In genomic region chr16:22618424-22619056, GRCm38 (mm10) we compare ENCODE assay signal across 17 mouse cellular contexts. TPM values are rescaled to one million over a fixed set of nuclear protein-coding genes. Genes with fewer than 3 reads are reported as not detected.
DNase-seq lines count a peak whose midpoint lies in the region; ATAC-seq and TF ChIP-seq lines count a peak whose summit lies in the region.
"Had no signal": no experiment of that assay in that cellular context is flagged by ENCODE, and none has a peak within 500 bp of the region (broad histone marks: within the 10 kb centered on the region; RNA-seq: fewer than 3 reads in every experiment).

No protein-coding gene starts in this region.

- no peak overlapping the region for H3K27ac ChIP-seq in lung, postnatal 0 days (ENCODE audit: low read length)
- H3K27ac ChIP-seq: embryonic facial prominence, embryonic 15.5 days; heart, embryonic 13.5 days; hindbrain, embryonic 10.5 days had no signal

- no peaks in the 10 kb centered on the region for H3K9me3 ChIP-seq in lung, postnatal 0 days (ENCODE audit: low read length)
- H3K9me3 ChIP-seq: embryonic facial prominence, embryonic 15.5 days; heart, embryonic 13.5 days; hindbrain, embryonic 10.5 days; megakaryocyte, embryonic 14.5 days had no signal

- H3K9ac ChIP-seq in lung, postnatal 0 days (replicated peaks; ENCODE audit: low read depth) = no peak overlapping the region
- H3K9ac ChIP-seq: embryonic facial prominence, embryonic 15.5 days; heart, embryonic 13.5 days had no signal

- no peak for TF ChIP-seq CTCF in lung, postnatal 0 days (IDR thresholded peaks at IDR 0.05)

- no peaks in the 10 kb centered on the region for H3K36me3 ChIP-seq in lung, postnatal 0 days (ENCODE audit: insufficient read depth, low read length)
- H3K36me3 ChIP-seq: embryonic facial prominence, embryonic 15.5 days; heart, embryonic 13.5 days; hindbrain, embryonic 10.5 days had no signal

- H3K4me3 ChIP-seq in lung, postnatal 0 days (ENCODE audit: low read depth, low read length) = no peak overlapping the region
- H3K4me3 ChIP-seq: embryonic facial prominence, embryonic 15.5 days; heart, embryonic 13.5 days; hindbrain, embryonic 10.5 days; megakaryocyte, embryonic 14.5 days had no signal

- intact Hi-C loops in left cerebral cortex, postnatal 36 days (cut with DNase I) = no loop called here

- DNase-seq in frontal cortex, postnatal 14 days (ENCODE audit: low spot score in 2 of 2) = no peak
- DNase-seq in lung, postnatal 0 days (ENCODE audit: low spot score) = peak; percentile 8
- DNase-seq in lung, postnatal 10 days = no peak
- peak; percentile 80 for DNase-seq in brain, adult 2 months (ENCODE audit: low read depth, low spot score)
- DNase-seq in left cerebral cortex, postnatal 36 days (ENCODE audit: low spot score in 2 of 2) = peak; percentile 22 to 24
- no peak for DNase-seq in thymus, postnatal 10 days (ENCODE audit: low spot score in 2 of 2)
- DNase-seq in cerebellum, adult 18-20 months = no peak
- DNase-seq: adrenal gland, adult 8-10 months; cerebellum, adult 11 months; kidney, adult 8-10 months; lung, adult 2 months had no signal

- ATAC-seq in frontal cortex, adult (ENCODE audit: low TSS enrichment) = peak; percentile 85
- no peak for ATAC-seq in lung, postnatal 0 days
- ATAC-seq: forebrain, embryonic 16.5 days had no signal

- H3K4me1 ChIP-seq in lung, postnatal 0 days (ENCODE audit: insufficient read depth, low read depth, low read length) = no peaks in the 10 kb centered on the region
- H3K4me1 ChIP-seq: embryonic facial prominence, embryonic 15.5 days had no signal

- 0 out of 2 replicates have a peak, but pooled peaks cover 2% of the 10 kb centered on the region for H3K27me3 ChIP-seq in lung, postnatal 0 days (replicated peaks; ENCODE audit: insufficient read depth, low read length)
- H3K27me3 ChIP-seq: embryonic facial prominence, embryonic 15.5 days; megakaryocyte, embryonic 14.5 days had no signal

- TF ChIP-seq EP300 in lung, postnatal 0 days (IDR thresholded peaks at IDR 0.05) = no peak

- WGBS in lung, postnatal 0 days = 51% methylated on average over 8 of the region's 8 CpGs

- no peak overlapping the region for H3K4me2 ChIP-seq in lung, postnatal 0 days (replicated peaks; ENCODE audit: low read depth, low read length)
- H3K4me2 ChIP-seq: embryonic facial prominence, embryonic 15.5 days; heart, embryonic 13.5 days had no signal

RNA-seq across cellular contexts. Expression of gene Dgkg, which starts 38.5 kb away (rescaled TPM):
- 0.96 and 1.2 TPM in 2 replicates for polyA plus RNA-seq in lung, postnatal 0 days (2015; fragmentation: Nextera tagmentation; extraction: Ambion mirVana)
- 10 to 100 TPM; 46.3 to 64.0 TPM for total RNA-seq in left cerebral cortex, postnatal 36 days (2021)

Comparison
In these comparisons a context has a peak if more than half of its experiments do, and no peak if none do; other contexts are left out.
1. DNase-seq: peak in lung, postnatal 0 days (single experiment), brain, adult 2 months (single experiment) and left cerebral cortex, postnatal 36 days (2 of 2); none in frontal cortex, postnatal 14 days (0 of 2), lung, postnatal 10 days (single experiment), thymus, postnatal 10 days (0 of 2) and cerebellum, adult 18-20 months (0 of 2).